Mouse (Mus musculus) megakaryocyte, adult 5-6 weeks (primary cell): ENCODE measurements at regions not wholly inside any gene's neighbourhood (a gene's known extent, or its start where the extent isn't known, plus 50 kb on each side); places are given as distances from the start of the nearest gene placed in this dataset.

Experiments used
- ATAC-seq: 2 replicates; pipeline ENCODE4 v1.8.0; 2016; ENCODE audit warnings: mild to moderate bottlenecking, inconsistent platforms; ENCODE audit not compliant: poor library complexity, severe bottlenecking

DNA sequence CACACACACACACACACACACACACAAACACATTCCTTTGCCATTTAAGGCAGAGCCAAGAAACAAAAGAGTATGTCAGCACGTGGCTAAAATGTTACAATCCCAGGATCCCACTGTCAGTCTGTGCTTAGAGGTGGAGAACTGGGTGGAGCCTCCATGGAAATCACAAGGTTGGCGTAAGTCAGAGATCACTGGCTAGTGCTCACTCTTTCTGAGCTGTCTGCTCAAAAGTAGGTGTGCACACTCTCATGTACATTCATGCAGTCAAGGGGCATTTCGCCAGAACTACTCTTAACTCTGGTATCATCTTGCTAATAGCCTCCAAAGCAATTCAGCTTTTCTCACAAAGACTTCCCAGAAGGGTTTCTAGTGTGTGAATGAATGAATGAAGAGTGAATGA is 318.2 kb downstream of the Gm45692 start:
- ATAC-seq, result no peak

DNA sequence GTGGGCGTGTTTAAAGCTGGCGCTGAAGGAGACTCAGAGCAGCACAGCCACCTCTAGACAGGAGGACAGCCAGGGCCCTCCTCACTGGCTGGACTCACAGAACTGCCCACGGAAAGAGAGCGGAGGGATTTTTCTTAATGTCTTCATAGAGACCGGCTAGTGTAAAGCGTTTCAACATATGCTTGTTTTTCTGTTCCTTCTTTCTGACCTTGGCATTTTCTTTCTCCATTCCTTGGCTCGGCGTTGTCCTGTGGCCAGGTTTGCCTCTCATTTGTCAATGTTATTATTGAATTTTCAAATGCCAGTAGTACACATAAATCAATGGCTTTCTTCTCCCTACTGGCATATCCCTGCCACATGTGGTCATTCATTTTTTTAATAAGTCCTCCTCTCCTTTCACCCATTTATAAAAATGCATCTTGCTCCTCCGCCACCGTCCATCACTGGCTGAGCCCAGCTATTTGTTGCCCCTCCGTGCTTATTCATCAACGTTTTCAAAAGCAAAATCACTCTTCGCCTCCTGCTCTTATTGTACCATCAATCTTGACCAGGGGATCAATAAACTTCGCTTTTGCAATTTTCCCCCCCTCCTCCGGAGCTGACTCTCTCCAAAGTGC is 319.0 kb downstream of the Gm45692 start:
- ATAC-seq, result no peak

DNA sequence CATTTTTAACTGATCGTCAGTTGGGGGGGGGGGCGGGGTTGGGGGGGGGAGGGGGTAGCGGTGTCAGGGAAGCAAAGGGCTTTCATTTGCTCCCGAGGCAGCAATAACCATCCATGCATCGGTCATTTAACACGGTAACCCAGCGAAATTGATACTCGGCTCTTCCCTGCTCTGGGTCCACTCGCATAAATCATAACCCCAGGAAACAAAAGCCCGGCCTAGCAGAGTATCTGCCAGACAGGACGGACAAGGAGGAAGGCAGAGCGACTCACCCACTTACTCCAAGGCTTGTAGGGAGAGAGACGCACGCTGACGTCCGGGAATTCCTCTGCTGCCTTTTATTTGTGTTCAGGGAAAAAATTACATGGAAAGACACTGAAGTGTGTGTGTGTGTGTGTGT is 319.5 kb downstream of the Gm45692 start:
- ATAC-seq, result no peak

DNA sequence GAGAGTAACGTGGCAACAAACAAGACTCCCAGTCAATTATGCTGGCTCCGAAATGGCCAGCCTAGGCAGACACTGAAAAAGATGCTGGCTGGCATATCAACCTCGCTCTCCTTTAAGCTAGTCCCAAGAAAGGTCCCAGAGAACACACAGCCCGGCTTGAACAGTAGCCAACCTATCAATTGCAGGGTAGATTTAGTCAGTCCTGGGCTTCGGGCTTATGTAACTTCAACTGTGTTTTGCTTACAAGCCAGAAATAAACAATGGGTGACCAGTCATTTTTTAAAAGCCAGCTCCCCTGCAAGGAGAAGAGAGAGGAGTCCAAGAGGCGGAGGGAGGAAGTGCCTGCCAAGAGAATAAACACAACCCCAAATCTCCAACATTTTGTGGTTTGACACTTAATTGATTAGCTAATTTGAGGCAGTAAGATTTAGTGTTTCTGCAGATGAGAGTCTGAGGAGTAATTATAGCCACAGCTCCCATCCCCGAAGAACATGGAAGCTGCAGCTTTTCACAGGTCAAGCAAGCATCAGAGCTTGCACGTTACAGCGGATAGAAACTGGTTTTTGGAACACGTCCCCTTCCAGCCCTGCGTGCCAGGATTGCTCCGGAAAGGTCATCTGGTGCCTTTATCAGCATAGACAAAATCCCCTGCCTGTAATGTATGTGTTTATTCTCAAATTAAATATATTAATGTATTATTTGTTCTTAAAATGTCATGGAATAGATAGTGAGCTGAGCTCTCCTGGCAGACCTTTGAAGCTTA is 322.1 kb downstream of the Gm45692 start:
- ATAC-seq, result no peak

DNA sequence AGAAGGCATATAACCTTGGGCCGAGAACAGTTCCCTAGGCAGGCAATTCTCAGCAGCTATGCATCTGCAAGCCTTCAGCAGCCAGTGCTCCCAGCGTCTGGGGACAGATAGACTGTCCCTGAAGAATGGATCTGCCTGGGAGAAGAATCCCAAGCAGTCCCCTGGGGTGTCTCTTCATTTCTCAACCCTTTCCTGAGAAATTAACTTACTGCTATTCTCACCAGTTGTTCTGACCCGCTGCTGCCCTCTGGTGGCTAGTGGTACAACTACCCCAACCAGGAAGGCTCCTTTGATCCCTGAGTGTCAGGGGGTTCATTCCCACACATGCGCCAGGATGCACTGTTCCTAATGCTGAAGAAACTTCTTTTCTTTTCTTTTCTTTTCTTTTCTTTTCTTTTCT is 323.7 kb downstream of the Gm45692 start:
- ATAC-seq, result peak; percentile 82

DNA sequence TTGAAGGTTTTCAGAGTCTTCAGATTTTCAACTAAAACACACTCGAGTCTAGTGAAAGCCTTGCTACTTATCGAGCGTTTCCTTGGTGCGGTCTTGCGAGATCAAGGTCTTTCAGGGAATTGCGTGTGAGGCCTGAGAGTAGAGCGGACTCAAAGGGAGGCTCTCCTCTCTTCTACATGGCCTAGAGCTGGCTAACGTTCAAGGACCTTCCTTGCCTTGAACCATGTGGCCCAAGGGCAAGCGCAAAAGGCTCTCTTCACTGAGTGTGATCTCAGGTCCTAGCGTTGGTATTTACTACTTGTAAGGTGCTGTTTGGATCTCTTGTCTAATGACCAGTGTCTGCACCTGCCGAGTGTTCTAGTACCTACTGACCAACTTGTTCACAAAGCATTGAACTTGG is 324.4 kb downstream of the Gm45692 start:
- ATAC-seq, result no peak

DNA sequence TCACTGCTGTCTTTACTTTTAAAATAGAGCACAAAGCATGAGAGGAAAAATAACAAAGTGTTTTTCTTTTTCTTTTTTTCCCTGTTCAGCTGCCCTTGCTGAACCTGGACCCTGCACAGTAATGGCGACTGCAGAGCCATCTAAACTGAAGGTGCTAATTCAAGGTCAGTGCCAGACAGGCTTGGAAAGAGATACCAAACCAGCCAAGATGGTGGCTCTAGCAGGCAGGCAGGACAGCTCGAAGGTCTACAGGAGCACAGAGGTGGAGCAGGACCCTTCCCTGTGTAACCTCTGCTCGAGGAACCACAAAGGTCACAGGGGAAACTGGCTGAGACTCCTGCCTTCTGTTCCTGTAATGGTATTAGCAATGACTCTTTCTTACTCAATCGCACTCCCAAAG is 326.7 kb downstream of the Gm45692 start:
- ATAC-seq, result no peak

DNA sequence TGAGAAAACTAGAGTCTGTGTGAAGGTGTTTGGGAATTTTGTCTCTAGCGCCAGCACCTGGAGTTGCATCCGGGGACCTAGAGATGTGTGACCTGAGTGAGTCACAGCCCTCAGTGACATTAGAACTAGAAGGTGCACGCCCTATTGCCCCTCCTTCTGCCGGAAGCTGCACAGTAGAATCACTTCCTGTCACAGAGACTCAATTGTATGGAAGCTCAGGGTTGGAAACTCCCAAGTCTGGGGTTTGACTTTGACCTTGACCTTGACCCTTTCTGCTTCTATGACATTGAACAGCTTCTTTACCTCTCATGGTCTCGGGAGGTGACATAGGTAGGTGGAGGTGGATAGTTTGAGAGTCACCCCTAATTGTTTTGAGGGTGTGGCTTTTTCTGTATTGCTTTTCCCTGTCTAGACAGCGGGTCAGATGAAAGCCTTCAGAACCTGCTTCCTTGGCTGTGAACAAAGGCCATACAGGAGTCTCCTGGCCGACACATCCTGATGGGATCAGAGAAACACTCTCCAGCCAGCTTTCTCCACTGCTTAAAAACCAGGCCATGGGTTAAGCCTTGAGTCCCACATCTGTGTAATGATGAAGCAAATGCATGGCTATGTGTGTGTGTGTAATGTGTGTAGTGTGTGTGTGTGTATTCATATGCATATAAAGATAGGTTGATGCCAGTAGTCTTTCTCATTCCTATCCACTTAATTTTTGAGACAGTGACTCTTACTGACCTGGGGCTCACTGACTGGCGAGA is 328.7 kb downstream of the Gm45692 start:
- ATAC-seq, result no peak

DNA sequence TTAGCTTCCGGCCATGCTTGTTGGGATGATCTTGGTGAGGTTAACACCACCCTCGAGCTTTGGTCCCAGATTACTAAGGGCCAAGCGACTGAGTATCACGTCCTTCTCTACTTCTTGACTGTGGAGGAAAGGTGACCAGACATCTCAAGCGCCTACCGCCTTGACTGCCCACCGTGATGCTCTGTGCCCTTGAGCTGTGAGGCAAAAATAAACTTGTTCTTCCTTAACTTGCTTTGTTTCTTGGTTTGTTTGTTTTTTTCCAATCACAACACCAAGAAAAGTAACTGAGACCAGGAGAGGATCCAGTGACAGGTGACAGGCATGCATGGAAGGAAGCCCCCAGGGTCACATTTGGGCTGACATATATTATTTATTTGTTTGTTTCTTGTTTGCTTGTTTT is 330.0 kb downstream of the Gm45692 start:
- ATAC-seq, result no peak

DNA sequence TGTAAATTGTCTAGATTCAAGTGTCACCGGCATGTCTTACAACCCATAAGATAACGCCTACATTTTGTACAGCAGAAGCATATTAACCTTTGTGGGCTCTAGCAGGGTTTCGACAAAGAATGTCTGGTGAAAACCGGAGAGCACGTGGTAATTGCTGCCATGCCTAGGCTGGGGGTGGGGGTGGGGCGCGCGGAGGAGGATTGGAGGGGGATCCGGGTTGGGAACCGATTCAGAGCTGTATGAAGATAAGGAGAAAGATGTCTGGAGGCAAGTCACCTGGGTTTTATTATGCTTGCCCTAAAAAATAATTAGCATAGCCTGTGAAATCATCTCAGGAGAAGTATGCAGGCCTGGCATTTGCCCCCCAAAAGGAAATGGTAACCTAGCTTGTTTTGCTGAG is 331.2 kb downstream of the Gm45692 start:
- ATAC-seq, result no peak

DNA sequence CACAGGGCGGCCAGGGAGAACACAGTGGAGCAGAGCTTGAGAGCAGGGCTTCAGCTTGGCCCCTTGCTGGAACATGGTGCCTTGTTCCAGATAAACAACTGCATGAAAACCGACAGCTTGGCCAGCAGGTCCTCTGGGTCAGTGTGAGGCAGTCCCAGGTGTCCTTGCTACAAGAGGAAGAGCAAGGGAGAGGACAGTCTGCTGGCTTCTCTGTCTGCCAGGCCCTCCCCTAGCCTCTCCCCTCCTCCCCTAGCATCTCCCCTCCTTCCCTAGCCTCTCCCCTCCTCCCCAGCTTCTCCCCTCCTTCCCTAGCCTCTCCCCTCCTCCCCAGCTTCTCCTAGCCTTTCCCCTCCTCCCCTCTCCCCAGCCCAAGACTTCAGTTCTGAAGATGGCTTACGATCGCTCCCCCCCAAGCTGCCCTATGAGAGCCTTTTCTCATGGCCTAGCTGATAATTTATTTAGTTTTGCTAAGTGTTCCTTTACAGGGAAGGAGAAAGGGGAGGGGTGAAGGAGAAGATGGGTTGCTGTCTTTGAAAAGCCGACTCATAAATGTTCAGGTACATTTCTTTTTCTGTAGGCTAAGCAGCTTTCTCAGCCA is 333.7 kb downstream of the Gm45692 start:
- ATAC-seq, result no peak

DNA sequence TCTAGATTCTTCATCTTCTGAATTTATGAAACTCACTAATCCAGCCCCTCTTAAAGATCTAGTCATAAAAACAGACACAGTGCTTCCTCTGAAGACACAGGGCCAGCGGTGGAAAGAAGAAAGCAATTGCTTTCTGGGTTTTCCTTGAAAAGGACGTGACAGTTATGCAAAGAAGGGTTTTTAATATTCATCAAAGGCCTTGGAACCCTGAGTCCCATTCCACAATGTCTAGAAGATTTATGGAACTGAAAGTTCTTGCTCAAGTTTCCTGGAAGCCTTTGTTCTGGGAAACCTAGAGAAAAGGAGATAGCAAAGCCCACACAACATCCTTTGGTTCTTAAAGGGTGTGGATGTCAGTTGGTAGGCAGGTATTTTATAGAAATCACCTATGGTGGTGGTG is 346.0 kb downstream of the Gm45692 start:
- no peak for ATAC-seq

DNA sequence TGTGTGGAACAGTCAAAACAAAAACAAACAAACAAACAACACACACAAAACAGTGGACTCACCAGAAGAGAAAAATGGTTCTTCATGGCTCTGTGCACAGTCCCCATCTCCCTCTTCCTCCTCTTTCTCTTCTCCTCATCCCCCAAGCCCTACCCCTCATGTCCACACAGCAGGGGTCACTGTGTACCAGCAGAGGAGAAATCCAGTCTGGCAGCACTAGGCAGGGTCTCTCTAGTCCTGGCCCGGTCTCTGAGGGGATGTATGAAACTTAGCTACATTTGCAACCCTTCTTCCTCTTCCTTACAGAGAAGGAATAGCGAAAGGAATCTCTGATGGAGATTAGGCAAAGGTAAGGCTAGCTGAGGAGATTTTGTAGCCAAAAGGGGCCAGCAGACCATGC is 349.1 kb downstream of the Gm45692 start:
- ATAC-seq, result no peak

DNA sequence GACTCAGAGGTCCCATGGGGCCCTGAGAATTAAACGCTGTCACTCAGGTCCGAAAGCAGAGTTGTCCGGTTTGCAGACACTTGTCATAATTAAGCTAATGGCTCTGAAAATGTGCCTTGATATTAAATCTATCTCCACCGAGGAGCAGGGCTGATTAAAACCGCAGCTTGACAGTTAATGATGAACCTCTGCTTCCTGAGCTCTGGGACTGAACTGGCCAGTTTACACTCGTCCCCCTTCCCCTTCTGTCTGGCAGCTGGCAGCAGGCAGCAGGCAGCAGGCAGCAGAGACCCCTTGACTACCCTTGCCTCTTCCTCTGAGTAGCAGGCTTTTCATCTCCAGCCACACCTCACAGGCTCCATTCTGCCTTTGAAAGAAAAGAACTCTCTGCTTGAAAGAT is 350.4 kb downstream of the Gm45692 start:
- no peak for ATAC-seq

DNA sequence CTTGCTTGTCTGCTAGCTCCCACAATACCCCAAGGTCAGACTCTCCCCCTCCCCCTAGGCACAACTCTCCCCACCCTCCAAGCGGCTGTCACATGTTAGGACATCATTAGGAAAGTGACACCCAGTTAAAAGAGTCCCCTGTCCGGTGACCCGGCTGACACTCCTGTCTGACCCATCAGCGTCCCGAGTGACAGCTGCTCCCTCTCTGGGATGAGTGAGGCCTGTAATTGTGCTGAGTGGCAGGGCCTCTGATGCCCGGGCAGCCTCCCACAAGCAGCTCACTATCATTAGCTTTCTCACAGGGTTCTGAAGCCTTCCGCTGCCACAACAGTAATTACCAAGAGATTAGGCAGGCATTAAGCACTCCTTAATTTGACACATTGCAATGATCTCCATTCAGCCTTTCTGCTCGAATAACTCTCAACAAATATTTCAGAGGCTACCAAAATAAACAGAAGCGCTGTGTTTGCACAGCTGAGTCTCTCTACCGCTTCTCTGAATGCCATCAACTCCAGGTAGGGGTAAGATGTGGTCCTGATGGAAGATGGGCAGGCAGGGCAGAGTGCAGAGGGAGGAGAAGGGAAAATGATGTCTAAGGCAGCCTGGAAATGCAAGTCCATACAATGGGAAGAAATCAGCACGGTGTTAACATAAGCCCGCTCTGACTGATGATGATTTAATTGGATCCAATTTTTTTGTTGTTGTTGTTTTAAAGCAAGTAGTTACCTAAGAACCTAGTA is 352.6 kb downstream of the Gm45692 start:
- ATAC-seq, result no peak

DNA sequence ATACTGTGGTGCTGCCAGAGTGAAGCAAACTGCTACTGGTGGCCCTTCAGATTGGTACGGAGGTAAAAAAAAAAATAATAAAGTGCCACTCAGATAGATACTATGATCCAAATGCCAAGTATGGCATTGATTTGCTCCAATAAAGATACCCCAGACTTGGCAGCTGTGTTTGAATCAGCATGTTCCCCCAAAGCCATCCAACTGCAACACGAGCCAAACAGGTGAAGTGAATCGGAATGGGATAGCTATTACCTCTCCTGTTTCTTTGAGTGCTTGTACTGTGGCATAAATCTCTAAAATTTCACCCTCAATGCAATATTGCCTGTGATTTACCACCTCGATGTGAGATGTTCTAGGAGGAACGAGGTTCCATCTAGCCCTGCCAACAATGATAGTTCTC is 365.4 kb downstream of the Gm45692 start:
- no peak for ATAC-seq

DNA sequence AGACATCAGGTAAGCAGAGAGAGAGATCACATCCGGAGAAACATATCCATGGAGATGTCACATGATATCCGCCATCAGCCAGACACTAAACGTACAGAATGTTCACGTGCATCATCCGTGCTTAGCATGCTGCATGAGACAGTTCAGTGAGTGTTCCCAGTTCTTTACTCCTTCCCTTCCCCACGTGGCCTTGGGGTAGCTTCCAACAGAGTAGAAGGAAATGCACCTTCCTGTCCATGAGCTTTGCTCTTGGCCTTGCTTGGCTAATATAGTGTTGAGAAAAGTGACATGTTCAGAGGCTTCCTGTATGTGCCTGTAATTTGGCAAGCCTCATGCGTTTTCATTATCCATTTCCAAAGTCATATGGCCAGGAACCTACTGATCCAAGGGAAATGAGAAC is 368.5 kb downstream of the Gm45692 start:
- no peak for ATAC-seq

DNA sequence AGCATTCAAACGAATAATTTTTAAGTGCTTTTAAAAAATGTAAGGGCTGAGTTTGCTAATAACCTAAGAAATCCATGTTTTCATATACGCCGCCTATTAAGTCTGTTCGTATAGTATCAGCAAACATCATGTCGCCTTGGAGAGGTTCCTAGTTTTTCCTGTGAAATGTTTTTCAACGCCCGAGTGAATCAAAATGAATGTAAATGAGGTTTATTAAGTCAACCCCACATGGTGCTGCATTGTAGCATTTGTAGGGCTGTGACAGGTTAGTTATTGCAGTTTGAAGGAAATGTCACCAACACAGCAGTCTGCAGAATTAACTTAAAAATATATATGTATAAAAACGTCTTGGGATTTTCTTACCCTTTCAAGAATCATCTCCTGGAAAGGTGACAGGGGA is 369.3 kb downstream of the Gm45692 start:
- ATAC-seq, result no peak

DNA sequence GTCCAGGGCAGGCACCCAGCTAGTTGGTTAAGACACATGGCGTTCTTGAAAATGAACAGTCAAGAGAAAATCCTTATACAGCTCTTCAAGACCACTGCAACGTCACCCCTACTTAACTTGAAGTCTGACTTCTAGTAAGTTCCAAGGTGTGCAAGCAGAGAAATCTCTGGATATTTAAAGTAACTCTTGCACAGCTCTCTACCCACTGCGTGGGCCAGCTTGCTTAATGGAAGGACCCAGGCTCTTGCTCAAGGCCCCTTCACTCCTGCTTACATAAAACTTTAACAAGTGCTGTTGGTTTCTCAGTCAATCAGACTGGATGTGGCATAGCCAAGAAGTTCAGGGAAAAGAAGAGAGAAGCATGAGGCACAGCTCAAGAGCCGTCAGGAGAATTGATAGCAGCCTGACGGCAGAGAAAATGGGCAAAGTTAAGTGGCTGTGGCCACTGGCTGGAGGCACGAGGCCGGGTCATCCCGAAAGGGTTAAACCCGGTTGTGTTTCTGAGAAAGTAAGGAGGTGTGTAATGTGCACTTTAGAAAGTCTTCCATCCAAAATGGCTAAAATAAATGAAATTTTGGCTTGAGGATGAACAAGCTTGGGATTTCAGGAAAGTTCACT is 382.0 kb downstream of the Gm45692 start:
- ATAC-seq, result no peak

DNA sequence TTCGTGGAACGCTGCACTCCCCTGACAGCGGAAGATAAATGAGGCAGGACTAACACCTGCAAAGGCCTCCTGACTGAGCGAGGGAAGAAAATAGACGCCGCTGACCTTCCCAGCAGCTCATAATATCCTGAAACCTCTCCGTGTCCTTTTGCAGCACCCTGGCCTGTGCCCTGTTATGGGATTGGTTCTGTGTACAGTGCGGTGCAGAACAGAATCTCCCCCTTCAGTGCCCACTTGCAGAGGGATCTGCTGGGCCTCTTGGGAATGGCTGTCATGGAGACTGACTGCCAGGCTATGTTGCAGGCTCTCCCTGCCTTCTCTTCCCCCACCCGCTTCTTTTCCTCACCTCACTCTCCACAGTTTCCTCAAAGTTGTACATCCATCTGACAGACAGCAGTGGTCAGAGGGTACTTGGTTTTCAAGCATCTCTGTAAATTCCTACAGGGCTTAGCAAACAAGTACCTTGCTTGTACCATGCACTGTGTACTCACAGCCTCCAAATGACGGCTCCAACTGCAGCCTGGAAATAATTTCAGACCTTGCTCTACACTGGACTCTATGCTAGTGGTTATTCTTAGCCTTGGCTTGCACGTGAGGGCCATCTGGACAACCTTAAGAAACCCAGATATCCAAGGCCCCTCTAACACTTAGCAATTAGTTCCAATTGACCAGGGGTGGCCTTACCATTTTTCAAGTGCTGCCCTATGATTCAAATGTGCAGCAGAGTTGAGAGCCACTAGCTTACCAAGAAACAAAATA is 382.7 kb downstream of the Gm45692 start:
- ATAC-seq, result no peak
